Comparison of ENCODE assay signal across 15 mouse cellular contexts in the genomic region with DNA sequence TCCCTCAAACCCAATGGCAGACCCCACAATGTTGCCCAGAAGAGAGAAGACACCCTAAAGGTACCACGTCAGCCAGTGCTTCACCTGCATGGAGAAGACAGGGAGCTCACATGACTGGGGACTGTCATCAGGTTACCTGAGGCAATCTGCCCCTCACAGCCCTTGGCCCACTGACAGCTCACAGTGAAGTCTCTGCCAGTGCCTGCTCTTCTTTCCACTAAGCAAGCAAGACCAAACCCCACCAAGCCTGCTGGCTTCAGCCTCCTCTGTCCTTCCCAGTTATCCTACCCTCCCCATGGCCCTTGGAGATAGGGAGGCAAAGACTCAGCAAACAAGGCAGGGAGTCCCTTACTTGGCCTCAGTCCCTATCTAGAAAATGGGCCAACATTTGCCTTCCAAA. TPM values are rescaled to one million over a fixed set of nuclear protein-coding genes. Genes with fewer than 3 reads are reported as not detected.
DNase-seq lines count a peak whose midpoint lies in the region; ATAC-seq lines count a peak whose summit lies in the region.
"Had no signal": no experiment of that assay in that cellular context is flagged by ENCODE, and none has a peak within 500 bp of the region (broad histone marks: within the 10 kb centered on the region; RNA-seq: fewer than 3 reads in every experiment).

No protein-coding gene starts in this region.

- H3K4me1 ChIP-seq in forebrain, embryonic 12.5 days: peaks cover 34% of the 10 kb centered on the region
- peaks cover 22% of the 10 kb centered on the region for H3K4me1 ChIP-seq in forebrain, embryonic 14.5 days (ENCODE audit: control insufficient read depth, insufficient read depth, low read length)
- peaks cover 60% of the 10 kb centered on the region for H3K4me1 ChIP-seq in midbrain, embryonic 10.5 days
- peaks cover 13% of the 10 kb centered on the region; the same call in 1 of the 2 replicates for H3K4me1 ChIP-seq in midbrain, embryonic 16.5 days (ENCODE audit: control insufficient read depth, insufficient read depth, low read length)
- H3K4me1 ChIP-seq in neural tube, embryonic 14.5 days (ENCODE audit: control insufficient read depth, insufficient read depth, low read length): peaks cover 27% of the 10 kb centered on the region
- H3K4me1 ChIP-seq in liver, embryonic 11.5 days (replicated peaks; ENCODE audit: control insufficient read depth, insufficient read depth, low read length): no peaks in the 10 kb centered on the region
- H3K4me1 ChIP-seq: lung, embryonic 15.5 days had no signal

- no peaks in the 10 kb centered on the region for H3K9me3 ChIP-seq in forebrain, embryonic 12.5 days
- no peaks in the 10 kb centered on the region for H3K9me3 ChIP-seq in forebrain, embryonic 14.5 days (replicated peaks; ENCODE audit: control insufficient read depth, low read length)
- no peaks in the 10 kb centered on the region for H3K9me3 ChIP-seq in midbrain, embryonic 10.5 days (replicated peaks)
- H3K9me3 ChIP-seq in midbrain, embryonic 16.5 days (replicated peaks; ENCODE audit: control insufficient read depth, low read length, poor library complexity, severe bottlenecking): no peaks in the 10 kb centered on the region
- H3K9me3 ChIP-seq in neural tube, embryonic 14.5 days (ENCODE audit: control insufficient read depth, low read length): no peaks in the 10 kb centered on the region
- H3K9me3 ChIP-seq in liver, embryonic 11.5 days (ENCODE audit: control insufficient read depth, low read length): no peaks in the 10 kb centered on the region
- H3K9me3 ChIP-seq: heart, embryonic 10.5 days; limb, embryonic 15.5 days; lung, embryonic 15.5 days had no signal

- H3K4me2 ChIP-seq in forebrain, embryonic 12.5 days: no peak overlapping the region
- H3K4me2 ChIP-seq in forebrain, embryonic 14.5 days (ENCODE audit: low read length): no peak overlapping the region
- H3K4me2 ChIP-seq in midbrain, embryonic 16.5 days (ENCODE audit: low read length): no peak overlapping the region
- H3K4me2 ChIP-seq in neural tube, embryonic 14.5 days (ENCODE audit: low read depth, low read length): no peak overlapping the region
- no peak overlapping the region for H3K4me2 ChIP-seq in liver, embryonic 11.5 days
- H3K4me2 ChIP-seq: limb, embryonic 15.5 days; lung, embryonic 15.5 days had no signal

- DNase-seq in forebrain, embryonic 14.5 days (ENCODE audit: low spot score): no peak
- DNase-seq in midbrain, embryonic 10.5 days (ENCODE audit: low spot score): no peak
- DNase-seq in gastrocnemius, adult 8-10 months (ENCODE audit: low spot score in 2 of 2): peak; percentile 49 to 71
- DNase-seq in liver, embryonic 11.5 days (ENCODE audit: low spot score): no peak
- no peak for DNase-seq in retina, embryonic 14.5 days (ENCODE audit: low spot score)
- DNase-seq: adrenal gland, postnatal 36 days; heart, postnatal 36 days; right cerebral cortex, postnatal 25 days had no signal

- no peak for ATAC-seq in forebrain, embryonic 12.5 days (ENCODE audit: low FRiP score)
- no peak for ATAC-seq in forebrain, embryonic 14.5 days
- ATAC-seq in midbrain, embryonic 16.5 days: no peak
- 0 out of 2 replicates have a peak, but pooled peaks have one; percentile 18 for ATAC-seq in neural tube, embryonic 14.5 days (ENCODE audit: low read depth)
- ATAC-seq in liver, embryonic 11.5 days (replicated peaks; ENCODE audit: low FRiP score): no peak

- no peak overlapping the region for H3K4me3 ChIP-seq in forebrain, embryonic 12.5 days (replicated peaks)
- no peak overlapping the region for H3K4me3 ChIP-seq in forebrain, embryonic 14.5 days (ENCODE audit: low read depth, low read length)
- H3K4me3 ChIP-seq in midbrain, embryonic 10.5 days: no peak overlapping the region
- H3K4me3 ChIP-seq in midbrain, embryonic 16.5 days (ENCODE audit: low read depth, low read length): no peak overlapping the region
- no peak overlapping the region for H3K4me3 ChIP-seq in neural tube, embryonic 14.5 days (ENCODE audit: low read depth, low read length)
- no peak overlapping the region for H3K4me3 ChIP-seq in liver, embryonic 11.5 days (ENCODE audit: low read depth, low read length)
- H3K4me3 ChIP-seq: heart, embryonic 10.5 days; limb, embryonic 15.5 days; lung, embryonic 15.5 days had no signal

- H3K27ac ChIP-seq in forebrain, embryonic 12.5 days: 0 out of 2 replicates have a peak overlapping the region, but pooled peaks have one; percentile 19
- H3K27ac ChIP-seq in forebrain, embryonic 14.5 days (ENCODE audit: low read depth, low read length): no peak overlapping the region
- H3K27ac ChIP-seq in midbrain, embryonic 10.5 days (replicated peaks): peak overlapping the region; percentile 59
- no peak overlapping the region for H3K27ac ChIP-seq in midbrain, embryonic 16.5 days (ENCODE audit: low read length)
- peak overlapping the region; percentile 60 for H3K27ac ChIP-seq in neural tube, embryonic 14.5 days (ENCODE audit: low read depth, low read length)
- H3K27ac ChIP-seq in liver, embryonic 11.5 days (ENCODE audit: low read depth, low read length): no peak overlapping the region
- H3K27ac ChIP-seq: heart, embryonic 10.5 days; limb, embryonic 15.5 days; lung, embryonic 15.5 days had no signal

- peaks cover 16% of the 10 kb centered on the region for H3K27me3 ChIP-seq in forebrain, embryonic 12.5 days
- no peaks in the 10 kb centered on the region; the same call in 1 of the 2 replicates for H3K27me3 ChIP-seq in forebrain, embryonic 14.5 days (replicated peaks; ENCODE audit: control insufficient read depth, insufficient read depth, low read length)
- no peaks in the 10 kb centered on the region; the same call in 1 of the 2 replicates for H3K27me3 ChIP-seq in midbrain, embryonic 10.5 days (ENCODE audit: low read depth, poor library complexity, severe bottlenecking)
- H3K27me3 ChIP-seq in midbrain, embryonic 16.5 days (ENCODE audit: control insufficient read depth, insufficient read depth, low read depth, low read length): no peaks in the 10 kb centered on the region
- no peaks in the 10 kb centered on the region for H3K27me3 ChIP-seq in neural tube, embryonic 14.5 days (ENCODE audit: control insufficient read depth, insufficient read depth, low read length)
- H3K27me3 ChIP-seq in liver, embryonic 11.5 days (replicated peaks; ENCODE audit: control insufficient read depth, insufficient read depth, low read length): no peaks in the 10 kb centered on the region
- H3K27me3 ChIP-seq: lung, embryonic 15.5 days had no signal

- no peaks in the 10 kb centered on the region for H3K36me3 ChIP-seq in forebrain, embryonic 12.5 days (replicated peaks)
- H3K36me3 ChIP-seq in forebrain, embryonic 14.5 days (ENCODE audit: control insufficient read depth, insufficient read depth, low read length): no peaks in the 10 kb centered on the region
- H3K36me3 ChIP-seq in midbrain, embryonic 10.5 days: peaks cover 41% of the 10 kb centered on the region
- no peaks in the 10 kb centered on the region for H3K36me3 ChIP-seq in midbrain, embryonic 16.5 days (ENCODE audit: control insufficient read depth, insufficient read depth, low read length)
- no peaks in the 10 kb centered on the region for H3K36me3 ChIP-seq in neural tube, embryonic 14.5 days (ENCODE audit: control insufficient read depth, insufficient read depth, low read length)
- no peaks in the 10 kb centered on the region for H3K36me3 ChIP-seq in liver, embryonic 11.5 days (ENCODE audit: control insufficient read depth, insufficient read depth, low read length)
- H3K36me3 ChIP-seq: heart, embryonic 10.5 days; limb, embryonic 15.5 days; lung, embryonic 15.5 days had no signal

- no peak overlapping the region for H3K9ac ChIP-seq in forebrain, embryonic 12.5 days
- no peak overlapping the region for H3K9ac ChIP-seq in forebrain, embryonic 14.5 days (ENCODE audit: low read length)
- no peak overlapping the region for H3K9ac ChIP-seq in midbrain, embryonic 16.5 days (ENCODE audit: low read depth, low read length)
- H3K9ac ChIP-seq in neural tube, embryonic 14.5 days (replicated peaks; ENCODE audit: low read depth, low read length): no peak overlapping the region
- no peak overlapping the region for H3K9ac ChIP-seq in liver, embryonic 11.5 days (ENCODE audit: low read depth, low read length)
- H3K9ac ChIP-seq: limb, embryonic 15.5 days; lung, embryonic 15.5 days had no signal

- WGBS in forebrain, embryonic 12.5 days: 63% methylated on average over 1 of the region's 1 CpGs
- WGBS in forebrain, embryonic 14.5 days: 29% methylated on average over 1 of the region's 1 CpGs
- WGBS in midbrain, embryonic 10.5 days: 48% methylated on average over 1 of the region's 1 CpGs
- 52% methylated on average over 1 of the region's 1 CpGs for WGBS in midbrain, embryonic 16.5 days
- 25% methylated on average over 1 of the region's 1 CpGs for WGBS in neural tube, embryonic 14.5 days
- 50% methylated on average over 1 of the region's 1 CpGs for WGBS in liver, embryonic 11.5 days

RNA-seq across cellular contexts. Expression of a gene that starts 24.8 kb away (rescaled TPM):
- 27.1 and 29.5 TPM in 2 replicates for polyA plus RNA-seq in forebrain, embryonic 12.5 days (2016; fragmentation: Nextera tagmentation; extraction: Ambion mirVana)
- polyA plus RNA-seq in forebrain, embryonic 14.5 days (2014; fragmentation: Nextera tagmentation; extraction: Ambion mirVana): 12.1 and 12.7 TPM in 2 replicates
- 41.5 and 45.0 TPM in 2 replicates for polyA plus RNA-seq in midbrain, embryonic 10.5 days (2016; fragmentation: Nextera tagmentation; extraction: Ambion mirVana)
- 32.5 and 34.3 TPM in 2 replicates for polyA plus RNA-seq in midbrain, embryonic 16.5 days (2015; fragmentation: Nextera tagmentation; extraction: Ambion mirVana)
- 10 to 100 TPM; 31.7 to 55.3 (median 36.5) TPM for total RNA-seq in gastrocnemius, adult 8-10 months (2022)
- 33.4 and 39.0 TPM in 2 replicates for polyA plus RNA-seq in neural tube, embryonic 14.5 days (2014; fragmentation: Nextera tagmentation; extraction: Ambion mirVana)
- polyA plus RNA-seq in liver, embryonic 11.5 days (2014; fragmentation: Nextera tagmentation; extraction: Ambion mirVana): 2.9 TPM in 2 replicates
- total RNA-seq: common myeloid progenitor, adult 5-6 weeks had no signal

Comparison
In these comparisons a context has a peak if more than half of its experiments do, and no peak if none do; other contexts are left out.
1. H3K27ac ChIP-seq: peak in forebrain, embryonic 12.5 days (single experiment), midbrain, embryonic 10.5 days (single experiment) and neural tube, embryonic 14.5 days (single experiment); none in forebrain, embryonic 14.5 days (single experiment), midbrain, embryonic 16.5 days (single experiment) and liver, embryonic 11.5 days (single experiment).
2. DNase-seq: peak in gastrocnemius, adult 8-10 months (2 of 2); none in forebrain, embryonic 14.5 days (single experiment), midbrain, embryonic 10.5 days (single experiment), liver, embryonic 11.5 days (single experiment) and retina, embryonic 14.5 days (single experiment).